Mouse (Mus musculus) heart, postnatal 25 days (tissue): ENCODE measurements around the gene Rusc2. TPM values are rescaled to one million over a fixed set of nuclear protein-coding genes. Genes with fewer than 3 reads are reported as not detected.

ENCODE experiments used
- DNase-seq: peaks from one replicate; pipeline ENCODE4 v3.0.0; 2022; ENCODE audit warnings: low spot score
- intact Hi-C: fragments of 180-260 bp; cut with DNase I; formaldehyde crosslinking; loops from one replicate; pipeline ENCODE4 v1.15.1; 2025
- total RNA-seq, 2 experiments: library from RNA; stranded (reverse); gene quantifications; 2 replicates each; pipeline ENCODE4 v1.2.3; 2021

The Rusc2 gene
- total RNA-seq, 2 experiments from 2014 or later, result 35.3 to 49.1 TPM

- intact Hi-C loops, result loop anchor here (1.0 to 5.0 kb wide), 3 partner anchors 24 to 45 kb away; no protein-coding TSS in a partner anchor
- no peak for DNase-seq
Observed at GRCm38 (mm10) chr4:43382155-43383020, 609 bp downstream of the Rusc2 start.

GRCm38 (mm10) chr4:43383246-43384082 lies 1.7 kb downstream of the Rusc2 start:
- DNase-seq, result no peak
- intact Hi-C loops, result loop anchor here (2.0 to 5.0 kb wide), 2 partner anchors 23 to 46 kb away; no protein-coding TSS in a partner anchor

GRCm38 (mm10) chr4:43384083-43384460 lies 2.3 kb downstream of the Rusc2 start:
- no peak for DNase-seq
- intact Hi-C loops, result loop anchor here (5.0 kb wide), 1 partner anchor 47 kb away; no protein-coding TSS in a partner anchor

GRCm38 (mm10) chr4:43384541-43384940 lies 2.8 kb downstream of the Rusc2 start:
- DNase-seq, result no peak
- intact Hi-C loops, result loop anchor here (5.0 kb wide), 1 partner anchor 47 kb away; no protein-coding TSS in a partner anchor

- DNase-seq, result no peak
- intact Hi-C loops, result no loop called here
Observed at GRCm38 (mm10) chr4:43386932-43387331, 5.2 kb downstream of the Rusc2 start.

GRCm38 (mm10) chr4:43389390-43389789 lies 7.6 kb downstream of the Rusc2 start:
- no peak for DNase-seq
- intact Hi-C loops, result no loop called here

- intact Hi-C loops, result no loop called here
Observed at GRCm38 (mm10) chr4:43389845-43390440, 8.2 kb downstream of the Rusc2 start.

GRCm38 (mm10) chr4:43391521-43392050 lies 9.8 kb downstream of the Rusc2 start:
- intact Hi-C loops, result no loop called here
- DNase-seq, result no peak

More at GRCm38 (mm10) chr4:43389845-43390440, 8.2 kb downstream of the Rusc2 start:
- DNase-seq, result peak; percentile 30

GRCm38 (mm10) chr4:43394345-43394891 lies 12.6 kb downstream of the Rusc2 start:
- peak; percentile 86 for DNase-seq
- intact Hi-C loops, result no loop called here

GRCm38 (mm10) chr4:43395147-43395546 lies 13.4 kb downstream of the Rusc2 start:
- DNase-seq, result no peak
- intact Hi-C loops, result no loop called here

- no peak for DNase-seq
- intact Hi-C loops, result no loop called here
Observed at GRCm38 (mm10) chr4:43395836-43396235, 14.1 kb downstream of the Rusc2 start.

GRCm38 (mm10) chr4:43396381-43396780 lies 14.6 kb downstream of the Rusc2 start:
- no peak for DNase-seq
- intact Hi-C loops, result no loop called here

- intact Hi-C loops, result no loop called here
- DNase-seq, result no peak
Observed at GRCm38 (mm10) chr4:43398014-43398413, 16.2 kb downstream of the Rusc2 start.

- no peak for DNase-seq
- intact Hi-C loops, result no loop called here
Observed at GRCm38 (mm10) chr4:43398829-43399331, 17.1 kb downstream of the Rusc2 start.

- no peak for DNase-seq
- intact Hi-C loops, result no loop called here
Observed at GRCm38 (mm10) chr4:43399391-43400131, 17.8 kb downstream of the Rusc2 start.

GRCm38 (mm10) chr4:43400976-43401375 lies 19.2 kb downstream of the Rusc2 start:
- intact Hi-C loops, result no loop called here
- no peak for DNase-seq

- no peak for DNase-seq
- intact Hi-C loops, result no loop called here
Observed at GRCm38 (mm10) chr4:43401486-43401885, 19.7 kb downstream of the Rusc2 start.

- intact Hi-C loops, result no loop called here
- DNase-seq, result no peak
Observed at GRCm38 (mm10) chr4:43402212-43402611, 20.4 kb downstream of the Rusc2 start.

GRCm38 (mm10) chr4:43404697-43405096 lies 22.9 kb downstream of the Rusc2 start:
- DNase-seq, result no peak
- intact Hi-C loops, result loop anchor here (5.0 kb wide), 1 partner anchor 62 kb away; no protein-coding TSS in a partner anchor
